Mouse (Mus musculus) layer of hippocampus, postnatal 36 days (tissue): ENCODE measurements around the gene Mtmr11. TPM values are rescaled to one million over a fixed set of nuclear protein-coding genes. Genes with fewer than 3 reads are reported as not detected.

Source experiments
- DNase-seq, 2 experiments: peaks; one replicate each; pipeline ENCODE4 v3.0.0; 2022
- total RNA-seq, 2 experiments: library from RNA; stranded (reverse); gene quantifications; 2 replicates each; pipeline ENCODE4 v1.2.3; 2021

The Mtmr11 gene
- total RNA-seq = 1 to 10 TPM; 4.2 to 5.2 TPM

DNA sequence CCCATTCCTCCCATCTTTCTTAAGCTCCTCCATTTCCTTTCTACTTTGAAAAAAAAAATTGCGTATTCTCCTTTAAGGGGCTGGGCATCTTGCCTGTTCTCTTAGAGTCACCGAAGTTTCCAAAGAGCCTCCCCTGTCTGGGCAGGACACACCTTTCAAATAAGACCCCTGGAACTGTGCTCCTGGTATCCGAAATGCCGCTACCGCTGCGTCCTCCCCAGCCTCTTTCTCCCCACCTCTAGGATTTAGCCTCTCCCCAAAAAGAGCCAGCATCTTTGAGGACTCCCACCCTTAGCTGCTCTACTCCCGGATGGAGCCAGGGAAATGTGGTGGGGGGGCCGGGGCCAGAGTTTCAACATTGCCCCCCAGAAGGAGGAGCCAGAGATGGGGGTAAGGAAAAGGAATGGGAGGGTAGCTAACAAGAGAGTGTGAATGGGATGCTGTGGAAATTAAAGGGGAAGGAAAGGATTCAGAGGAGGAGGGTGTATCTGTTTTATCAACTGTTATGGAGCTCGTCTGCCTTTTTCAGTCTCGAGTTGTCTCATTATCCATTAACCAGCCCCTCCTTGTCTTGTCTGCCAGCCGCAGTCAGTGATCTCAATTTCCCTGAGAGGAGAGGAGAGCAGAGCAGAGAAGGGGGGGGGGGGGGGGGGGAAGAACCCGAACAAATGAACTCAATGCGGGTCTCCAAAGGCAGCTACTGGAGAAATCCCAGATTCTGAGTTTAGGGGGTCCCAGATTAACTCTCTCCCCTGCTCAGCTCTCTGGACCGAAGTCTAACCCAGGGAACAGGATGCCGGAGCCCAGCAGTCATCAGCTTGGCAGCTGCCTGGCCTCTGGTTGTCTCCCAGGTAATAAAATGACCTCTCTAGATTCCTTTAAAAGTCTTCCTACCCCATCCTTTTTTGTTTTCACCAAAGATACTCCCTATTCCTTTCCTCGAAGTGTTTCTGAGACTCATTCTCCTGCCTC is at the start of gene Mtmr11:
Mtmr11 (plus strand) TSS at position 136 of the 972 bp plus-strand sequence.
- DNase-seq = no peak

DNA sequence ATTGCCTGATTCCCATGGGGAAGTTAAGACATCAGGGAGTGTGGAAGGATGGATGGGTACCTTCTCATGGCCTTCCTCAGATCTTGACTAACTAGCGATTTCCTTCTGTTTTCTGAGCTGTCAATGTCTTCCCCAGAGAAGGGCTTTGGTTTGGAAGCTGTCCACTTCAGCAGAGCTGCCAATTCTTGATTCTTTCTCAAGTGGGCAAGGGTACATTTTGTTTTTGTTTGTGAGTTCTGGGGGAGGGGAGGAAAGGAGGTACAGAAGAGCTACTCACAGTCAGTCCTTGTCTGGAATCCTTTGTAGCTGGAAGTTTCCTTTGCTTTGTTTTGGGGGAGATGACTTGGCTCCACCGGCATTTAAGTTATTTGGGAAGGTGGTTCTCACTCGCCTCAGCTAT is 48.6 kb upstream of the Mtmr11 start:
- DNase-seq = no peak

DNA sequence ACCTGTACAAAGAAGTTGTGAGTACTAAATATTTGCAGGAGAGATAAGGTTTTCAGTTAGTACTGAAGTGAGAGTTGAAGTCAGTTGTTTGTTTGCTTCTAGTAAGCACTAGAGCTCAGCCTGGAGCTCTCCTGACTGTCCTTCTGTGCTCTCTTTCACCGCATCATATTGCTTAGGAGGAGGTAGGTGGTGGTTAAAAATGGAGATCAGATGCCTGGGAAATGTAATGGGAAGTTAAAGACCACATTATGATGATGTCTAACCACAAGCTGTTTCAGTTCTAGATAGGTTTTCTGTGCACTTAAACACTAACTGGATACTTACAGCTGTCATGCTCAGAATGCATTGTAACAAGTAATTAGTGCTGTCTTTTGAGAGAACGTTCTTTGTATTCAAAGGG is 43.7 kb upstream of the Mtmr11 start:
- DNase-seq = no peak

DNA sequence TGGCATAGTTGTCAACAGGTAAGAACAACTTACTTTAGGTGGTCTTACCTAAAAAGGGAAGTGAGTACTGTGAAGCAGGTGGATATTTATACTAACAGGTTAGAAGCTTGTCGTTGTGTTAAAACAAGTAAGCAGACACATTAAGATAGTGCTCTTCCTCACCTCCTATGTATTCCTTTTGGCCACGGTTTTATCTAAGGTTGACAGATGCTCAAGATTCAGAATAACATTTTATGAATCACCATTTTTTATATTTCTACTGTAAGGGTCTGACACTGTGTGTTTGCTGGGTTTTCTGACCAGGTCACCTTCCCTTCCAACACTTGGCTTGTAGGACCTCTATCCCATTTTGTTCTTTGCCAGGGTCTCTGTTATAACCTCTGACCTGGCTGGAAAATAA is 43.1 kb upstream of the Mtmr11 start:
- no peak for DNase-seq

- no peak for DNase-seq
Observed at GRCm38 (mm10) chr3:96124235-96124634, 37.6 kb upstream of the Mtmr11 start.

DNA sequence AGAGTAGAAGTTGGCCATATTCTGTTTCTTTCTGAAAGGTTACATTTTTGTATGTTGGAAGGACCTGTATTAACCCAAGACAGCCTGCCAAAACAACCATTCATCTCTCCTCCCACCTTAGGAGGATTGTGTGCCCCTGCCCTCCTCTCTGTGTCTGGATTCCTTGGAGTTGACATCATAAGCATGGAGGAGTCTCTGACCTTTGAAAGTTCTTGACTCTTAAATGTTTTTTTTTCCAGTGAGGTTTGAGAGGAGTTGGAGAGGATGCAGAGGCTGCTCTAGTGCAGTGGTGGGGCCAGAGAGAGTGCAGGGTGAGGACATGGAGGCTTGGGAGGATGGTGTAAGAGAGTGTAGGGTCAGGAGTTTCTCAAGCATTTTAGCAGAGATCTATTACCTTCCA is 33.7 kb upstream of the Mtmr11 start:
- DNase-seq = no peak

DNA sequence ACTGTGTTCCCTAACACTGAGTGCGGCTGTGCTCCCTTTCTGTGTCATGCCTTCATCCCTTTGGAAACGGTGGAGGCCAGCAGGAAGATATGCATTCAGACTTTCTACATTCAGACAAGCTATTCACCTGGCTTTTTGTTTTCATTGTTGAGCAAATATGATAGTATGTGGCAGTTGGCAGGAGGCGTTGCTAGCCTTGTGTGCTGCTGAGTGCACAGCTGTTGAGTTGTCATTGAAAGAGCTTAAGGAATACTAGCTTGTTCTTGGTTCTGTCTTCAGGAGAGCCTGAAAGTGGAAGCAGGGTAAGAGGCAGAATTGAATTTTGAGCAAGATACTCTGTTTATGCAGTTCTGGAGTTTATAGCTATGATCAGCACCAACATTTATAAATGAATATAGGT is 29.3 kb upstream of the Mtmr11 start:
- no peak for DNase-seq

DNA sequence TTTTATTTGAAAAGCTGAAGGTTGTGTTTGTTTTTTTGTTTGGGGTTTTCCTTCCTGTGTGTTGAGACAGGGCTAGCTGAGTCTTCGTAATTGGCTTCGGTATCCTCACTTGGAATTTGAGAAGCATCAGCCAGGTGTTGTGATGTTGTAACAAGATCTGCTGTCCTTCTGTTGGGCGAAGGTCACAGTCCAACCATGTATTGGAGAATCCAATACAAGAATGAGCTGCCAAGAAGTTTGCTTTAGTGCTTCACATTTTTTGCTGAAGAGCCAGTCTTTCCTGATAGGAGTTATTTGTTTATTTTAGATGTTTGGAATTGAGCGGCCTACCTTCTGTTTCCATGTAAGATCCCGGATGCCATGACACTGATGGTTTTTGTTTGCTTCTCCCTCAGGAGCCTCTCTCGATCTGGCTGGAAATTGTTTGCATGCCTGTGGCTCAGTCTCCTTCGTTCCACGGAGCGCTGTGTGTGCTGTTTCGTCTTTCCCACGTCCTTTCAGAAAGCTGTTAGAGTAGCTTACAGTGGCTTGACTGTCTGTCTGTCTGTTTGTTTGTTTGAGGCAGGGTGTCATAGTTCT is 28.4 kb upstream of the Mtmr11 start:
- no peak for DNase-seq

DNA sequence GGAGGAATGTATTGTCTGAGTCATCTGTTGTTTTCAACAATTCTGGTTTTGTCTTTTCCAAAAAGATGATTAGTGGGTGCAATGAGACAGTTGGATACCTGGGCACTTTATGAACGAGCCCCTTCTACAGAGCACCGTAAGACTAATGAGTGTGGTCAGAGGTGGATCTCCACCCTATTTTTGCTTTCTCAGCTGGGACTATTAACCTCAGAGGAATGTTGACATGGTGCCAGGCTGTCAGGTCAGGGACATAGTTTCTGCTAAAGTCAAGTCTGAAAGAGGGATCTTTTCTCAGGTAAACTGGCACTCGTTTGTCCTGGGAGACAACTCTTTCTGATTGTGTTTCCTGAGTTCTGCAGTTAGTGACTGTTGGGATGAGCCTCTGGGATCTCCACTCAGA is 26.8 kb upstream of the Mtmr11 start:
- no peak for DNase-seq

GRCm38 (mm10) chr3:96147950-96148349 is 13.9 kb upstream of the Mtmr11 start:
- DNase-seq = peak in 1 of 2 experiments; percentile 48

GRCm38 (mm10) chr3:96151836-96152235 is 10.0 kb upstream of the Mtmr11 start:
- no peak for DNase-seq

GRCm38 (mm10) chr3:96152611-96153010 is 9.2 kb upstream of the Mtmr11 start:
- no peak for DNase-seq

GRCm38 (mm10) chr3:96155501-96155900 is 6.3 kb upstream of the Mtmr11 start:
- no peak for DNase-seq

GRCm38 (mm10) chr3:96159820-96160219 is 2.0 kb upstream of the Mtmr11 start:
- no peak for DNase-seq

DNA sequence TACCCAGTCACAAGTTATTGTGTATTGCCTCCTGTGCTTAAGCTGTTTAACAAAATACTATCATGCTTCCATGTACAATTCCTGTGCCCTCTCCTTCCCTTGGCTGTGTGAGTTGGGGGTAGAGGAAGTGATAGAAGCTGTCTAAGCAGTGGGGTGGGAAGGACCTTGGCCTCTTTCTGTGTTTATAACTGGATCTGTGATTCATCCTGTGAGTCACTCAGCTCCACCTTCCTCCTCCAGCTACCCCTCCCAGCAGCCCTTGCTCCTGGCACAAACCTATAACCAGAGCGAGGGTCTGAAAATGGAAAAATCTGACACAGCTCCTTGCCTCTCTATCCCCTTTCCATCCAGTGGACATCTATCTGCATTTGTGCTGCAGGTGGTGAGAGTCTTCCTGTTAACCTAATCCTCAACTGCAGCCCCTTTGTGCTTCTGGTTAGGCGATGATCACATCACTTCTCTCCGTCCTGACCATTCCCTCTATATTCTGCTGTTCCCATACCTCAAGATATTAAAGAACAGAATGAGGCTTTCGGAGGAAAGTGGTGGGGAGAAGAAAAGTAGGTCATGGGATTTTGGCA is 1.5 kb upstream of the Mtmr11 start:
- DNase-seq = no peak

- no peak for DNase-seq
Observed at GRCm38 (mm10) chr3:96160803-96161516, 844 bp upstream of the Mtmr11 start.

GRCm38 (mm10) chr3:96163040-96163439 is 1.2 kb downstream of the Mtmr11 start:
- no peak for DNase-seq

DNA sequence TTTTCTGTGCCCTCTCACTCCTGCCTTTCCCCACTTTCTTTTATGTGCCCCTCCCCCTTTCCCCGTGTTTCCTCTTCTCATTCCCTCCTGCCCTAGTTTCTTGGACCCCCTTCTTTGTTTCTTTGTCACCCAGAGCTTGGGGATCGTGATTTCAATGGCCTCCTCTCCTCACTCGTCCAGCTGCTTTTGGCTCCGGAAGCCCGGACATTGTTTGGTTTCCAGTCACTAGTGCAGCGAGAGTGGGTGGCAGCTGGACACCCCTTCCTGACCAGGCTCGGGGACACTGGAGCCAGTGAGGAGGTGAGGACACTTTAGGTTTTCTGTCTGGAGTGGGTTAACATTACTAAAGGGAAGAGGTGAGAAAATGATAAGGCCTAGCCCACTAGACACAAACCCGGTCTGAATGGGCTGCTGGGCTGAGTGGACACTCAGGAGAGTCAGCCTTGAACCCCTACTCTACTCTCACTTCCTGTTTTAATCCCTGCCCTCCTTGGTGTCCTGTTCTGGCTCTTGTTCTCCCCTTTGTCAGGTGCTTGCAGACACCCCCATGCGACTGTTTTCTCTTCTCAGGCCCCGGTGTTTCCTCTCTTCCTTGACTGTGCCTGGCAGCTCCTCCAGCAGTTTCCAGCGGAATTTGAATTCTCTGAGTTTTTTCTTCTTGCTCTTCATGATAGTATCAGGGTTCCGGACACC is 6.8 kb downstream of the Mtmr11 start:
- DNase-seq = no peak

DNA sequence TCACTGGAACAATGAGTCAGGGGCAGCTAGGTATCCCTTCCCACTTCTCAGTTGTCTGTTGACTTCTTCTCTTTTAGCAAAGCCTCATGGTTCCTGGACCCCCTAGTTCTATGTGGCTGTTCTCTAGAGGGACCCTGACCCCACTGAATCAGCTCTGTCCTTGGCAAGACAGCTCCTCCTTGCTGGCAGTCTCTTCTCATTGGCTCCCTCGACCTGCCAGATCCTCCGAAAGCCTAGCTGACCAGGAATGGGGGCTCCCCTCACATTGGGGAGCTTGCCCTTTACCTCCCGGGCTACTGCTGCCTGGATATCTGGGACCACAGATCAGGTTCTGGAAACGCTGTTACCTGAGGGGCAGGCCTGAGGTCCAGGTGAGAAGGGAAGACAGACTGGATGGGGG is 8.5 kb downstream of the Mtmr11 start:
- no peak for DNase-seq

DNA sequence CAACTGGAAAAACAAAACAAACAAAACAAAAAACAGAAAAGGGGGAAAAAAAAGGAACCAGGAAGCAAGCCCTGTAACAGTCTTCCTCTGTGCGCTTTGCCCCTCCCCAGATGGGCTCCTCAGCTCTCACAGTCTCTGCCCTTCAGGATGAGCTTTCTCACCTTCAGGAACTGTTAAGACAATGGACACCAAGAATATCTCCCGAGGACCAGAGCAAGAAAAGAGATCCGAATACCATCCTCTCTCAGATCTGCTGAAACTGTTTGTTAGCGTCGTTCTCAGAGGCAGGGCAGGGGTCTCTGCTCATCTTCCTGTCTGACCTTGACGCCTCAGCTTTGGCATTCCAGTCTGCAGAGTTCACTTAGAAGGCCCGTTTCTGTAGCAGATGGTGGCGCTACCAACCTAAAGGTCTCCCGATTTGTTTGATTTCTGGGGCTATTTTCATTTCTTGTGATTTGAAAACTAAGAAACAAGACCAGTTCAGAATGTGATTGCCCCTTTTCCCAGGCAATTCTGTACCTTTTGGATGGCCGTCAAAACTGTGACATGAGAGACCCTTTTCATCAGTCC is 9.3 kb downstream of the Mtmr11 start:
- no peak for DNase-seq

- no peak for DNase-seq
Observed at GRCm38 (mm10) chr3:96171583-96172196, 9.9 kb downstream of the Mtmr11 start.
